Mouse (Mus musculus) neural tube, embryonic 10.5 days (tissue): ENCODE measurements at regions not wholly inside any gene's neighbourhood (a gene's known extent, or its start where the extent isn't known, plus 50 kb on each side); places are given as distances from the start of the nearest gene placed in this dataset.

Experiments used
- DNase-seq: peaks from one replicate; pipeline ENCODE4 v3.0.0-alpha.2; 2017; ENCODE audit warnings: low spot score; ENCODE audit errors: extremely low spot score

DNA sequence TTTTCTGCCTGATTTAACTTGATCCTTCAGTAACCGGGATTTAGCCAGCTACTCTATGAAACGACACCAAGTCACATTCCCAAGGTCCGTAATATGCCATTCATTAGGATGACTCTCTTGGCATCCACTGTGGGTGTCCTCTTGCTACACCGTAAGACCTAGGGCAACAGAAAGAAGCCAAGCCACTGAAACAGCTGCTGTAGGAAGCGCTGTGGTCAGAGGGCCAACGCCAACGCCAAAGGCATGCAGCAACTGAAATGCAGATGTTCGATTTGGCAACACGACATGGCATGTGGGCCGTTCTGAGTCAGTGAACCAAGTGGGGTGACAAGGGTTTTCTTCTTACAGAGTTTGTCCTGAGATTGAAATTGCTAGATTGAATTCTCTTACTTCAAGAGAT is 527.9 kb upstream of the Mpdz start:
- DNase-seq = no peak

DNA sequence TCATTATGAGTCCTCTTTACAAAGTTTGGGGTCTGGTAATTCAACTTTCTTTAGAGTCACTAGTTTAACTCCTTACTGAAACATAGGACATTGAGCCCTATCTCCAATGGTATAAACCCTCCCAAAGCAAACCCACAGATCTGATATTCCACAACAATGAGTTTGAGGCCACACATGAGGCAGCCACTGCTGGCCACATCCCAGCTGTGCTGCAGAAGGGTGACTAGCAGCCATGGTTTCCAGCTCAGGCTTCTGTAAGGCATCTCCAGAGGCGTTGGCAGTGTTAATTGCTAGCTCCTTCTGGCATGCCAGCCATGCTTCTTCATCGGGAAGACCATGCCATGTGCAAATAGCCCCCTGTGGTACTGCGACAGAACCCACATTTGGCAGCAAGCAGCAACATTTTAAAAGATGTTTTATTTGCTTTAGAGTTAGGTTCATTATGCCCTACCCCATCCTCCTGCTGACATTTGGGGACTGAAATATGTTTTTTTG is 527.1 kb upstream of the Mpdz start:
- DNase-seq = no peak

DNA sequence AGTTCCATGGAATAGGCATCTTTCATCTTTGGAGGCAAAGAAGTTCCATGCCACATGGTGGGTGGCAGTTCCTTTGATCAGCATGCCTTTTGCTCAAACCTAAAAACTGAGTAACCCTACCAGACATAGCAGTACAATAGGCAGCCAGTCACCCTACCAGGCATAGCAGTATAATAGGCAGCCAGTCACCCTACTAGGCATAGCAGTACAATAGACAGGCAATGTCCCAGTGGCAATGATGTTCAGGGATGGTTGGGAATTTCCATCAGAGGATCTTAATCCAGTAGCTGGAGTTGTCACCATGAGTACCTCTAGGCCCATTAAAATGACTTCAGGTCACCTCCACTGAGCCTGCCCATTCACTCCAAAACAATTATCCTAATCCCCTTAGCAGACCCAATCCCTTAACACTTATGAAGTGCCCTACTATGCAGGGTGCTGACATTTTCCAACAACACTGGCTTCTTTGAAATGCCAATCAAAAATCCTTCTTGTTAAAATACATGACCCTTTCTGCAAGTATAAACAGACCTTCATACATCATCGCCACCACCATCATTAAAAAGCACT is 523.5 kb upstream of the Mpdz start:
- no peak for DNase-seq

DNA sequence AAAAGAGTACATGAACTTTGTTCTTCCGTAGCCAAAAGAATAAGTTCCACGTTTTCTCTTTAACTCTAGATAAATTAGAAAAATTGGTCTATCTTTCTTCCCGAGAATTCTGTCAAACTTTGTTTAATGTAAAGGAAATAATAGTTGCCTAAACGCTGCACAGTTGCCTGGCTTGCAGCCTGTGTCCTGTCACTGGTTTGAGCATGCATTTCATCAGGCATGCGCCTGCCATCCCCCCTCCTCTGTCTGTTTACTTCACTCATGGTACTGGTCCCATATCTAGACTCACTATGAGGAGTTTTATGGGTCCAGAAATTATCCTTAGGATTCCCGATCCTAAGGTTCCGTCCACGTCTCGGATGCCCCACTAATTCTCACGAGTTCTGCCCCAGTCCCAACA is 520.5 kb upstream of the Mpdz start:
- no peak for DNase-seq

DNA sequence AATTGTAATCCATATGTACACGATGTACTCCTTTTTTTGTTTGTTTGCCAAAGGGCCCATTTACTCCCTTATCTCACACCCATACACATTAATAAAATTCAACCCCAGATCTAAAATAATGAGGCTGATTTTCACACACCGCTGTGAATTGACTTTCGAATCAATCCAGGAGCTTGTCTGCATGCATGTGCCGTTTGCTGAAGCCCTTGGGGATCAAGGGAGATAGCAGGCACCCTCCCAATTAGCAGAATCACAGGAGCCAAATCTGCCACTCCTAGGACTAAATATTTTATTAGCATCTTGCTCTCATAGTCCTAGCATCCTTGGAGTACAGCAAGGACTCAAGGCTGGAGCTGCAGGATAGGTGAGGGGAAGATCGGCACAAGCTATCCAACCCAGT is 520.0 kb upstream of the Mpdz start:
- DNase-seq = no peak

DNA sequence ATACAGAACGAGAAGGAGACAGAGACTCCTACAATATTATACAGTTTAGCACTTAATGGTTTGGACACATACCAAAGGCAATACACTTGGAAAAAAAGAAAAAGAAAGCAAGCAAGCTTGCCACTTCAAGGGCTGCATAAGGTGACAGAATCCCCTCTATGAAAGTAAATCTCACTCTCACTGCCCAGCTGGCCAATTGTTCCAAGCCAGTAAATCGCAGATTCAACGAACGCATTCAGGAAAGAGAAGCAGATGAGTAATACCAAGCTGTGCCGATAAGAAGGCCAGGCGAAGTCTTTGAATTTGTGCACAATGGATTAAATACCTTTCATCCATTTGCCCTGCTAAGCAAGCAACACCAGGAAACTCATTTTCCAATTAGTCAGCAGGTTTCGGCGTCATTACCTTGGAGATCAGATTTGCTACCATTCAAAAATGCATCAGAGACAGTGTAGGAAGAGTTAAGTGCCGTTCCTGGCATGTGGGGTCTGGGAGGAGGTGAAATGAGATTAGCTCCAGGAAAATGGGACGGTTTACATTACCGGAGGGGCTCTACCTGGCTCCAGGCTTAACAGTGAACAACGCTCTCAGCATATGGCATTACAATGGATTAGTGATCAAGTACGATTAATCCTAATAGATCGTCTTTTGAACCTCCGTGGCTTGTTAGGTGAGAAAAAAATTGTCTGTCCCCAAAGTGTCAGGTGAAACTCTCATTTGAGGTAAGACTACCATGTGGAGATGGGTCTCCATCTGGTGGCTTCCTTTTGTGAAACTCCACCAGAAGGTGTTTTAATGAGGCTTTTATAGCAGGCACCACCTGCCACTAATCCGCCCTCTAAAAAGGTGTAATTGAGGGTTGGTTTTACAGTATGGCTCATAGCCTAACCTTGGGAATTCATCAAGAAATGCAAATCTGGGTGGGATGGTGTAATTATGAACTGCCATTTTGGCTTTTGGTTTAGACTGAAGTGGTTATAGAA is 518.2 kb upstream of the Mpdz start:
- DNase-seq = no peak

DNA sequence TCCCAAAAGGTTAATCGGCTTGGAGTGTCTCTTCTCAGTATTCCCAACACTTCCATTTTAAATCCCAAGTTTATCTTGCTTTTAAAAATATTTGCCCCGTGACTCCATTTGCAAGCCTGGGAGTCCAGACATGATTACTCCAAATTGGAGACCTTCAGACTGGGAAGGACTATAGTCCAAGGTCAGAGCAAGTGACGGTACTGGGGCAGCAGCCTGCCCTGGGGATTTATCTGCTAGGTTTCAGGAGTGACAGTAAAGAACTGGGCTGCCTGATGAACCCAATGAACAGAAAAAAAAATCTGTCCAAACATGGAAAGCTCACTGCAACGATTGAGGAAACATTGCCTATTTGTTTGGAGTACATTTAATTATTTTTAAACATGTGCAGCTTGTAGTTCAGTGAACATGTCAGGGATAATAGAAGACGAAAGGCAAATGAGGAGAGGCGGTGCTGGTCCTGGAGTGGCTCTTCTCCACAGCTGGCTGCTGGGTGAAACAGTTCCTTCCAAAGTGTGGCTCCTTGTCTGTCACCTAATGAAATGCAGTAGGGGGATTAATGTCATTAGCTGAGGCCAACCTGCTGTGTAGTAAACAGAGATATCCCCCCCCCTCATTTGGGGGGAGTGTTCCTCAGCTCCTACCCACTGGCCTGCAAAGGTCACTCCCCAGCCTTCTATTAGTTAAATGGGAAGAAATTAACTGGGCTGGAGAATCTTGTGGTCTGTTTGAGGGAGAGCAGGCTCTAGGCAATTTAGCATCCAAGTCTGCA is 514.5 kb upstream of the Mpdz start:
- no peak for DNase-seq

DNA sequence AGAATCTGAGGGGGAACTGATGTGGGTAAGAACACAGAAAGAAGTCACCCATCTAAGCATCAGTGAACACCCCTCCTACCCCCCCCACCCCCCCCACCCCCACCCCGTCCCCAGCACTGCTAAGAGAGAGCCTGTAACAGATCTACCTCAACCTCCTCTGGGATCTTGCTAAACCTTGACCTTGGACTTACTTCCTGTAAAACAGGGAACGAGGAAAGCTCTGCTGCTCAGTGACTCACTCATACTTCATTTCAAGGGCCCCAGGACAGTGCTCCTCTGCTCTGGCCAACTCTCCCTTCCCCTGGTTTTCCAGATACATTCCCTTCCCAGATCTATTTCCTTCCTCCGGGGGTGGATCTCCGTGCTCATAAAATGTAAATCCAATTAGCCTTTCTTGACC is 510.4 kb upstream of the Mpdz start:
- DNase-seq = no peak

DNA sequence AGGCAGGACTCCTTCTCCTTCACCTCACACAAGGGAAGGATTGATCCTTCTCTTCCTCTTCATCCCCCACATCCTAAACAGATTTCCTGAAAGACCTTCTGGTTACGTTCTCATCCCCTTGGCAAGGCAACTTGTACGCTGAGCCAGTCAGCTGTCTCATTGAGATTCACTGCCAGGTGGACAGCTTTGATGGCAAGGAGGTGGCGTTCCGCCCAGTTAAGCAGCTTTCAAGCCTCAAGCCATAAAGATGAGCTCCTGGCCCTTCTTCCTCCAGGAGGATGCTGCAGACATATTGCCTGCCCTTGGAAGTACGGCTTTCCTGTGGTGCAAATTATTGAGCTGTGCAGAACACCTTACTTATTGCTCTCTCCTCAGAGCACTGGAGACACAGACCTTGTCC is 494.8 kb upstream of the Mpdz start:
- DNase-seq = no peak

DNA sequence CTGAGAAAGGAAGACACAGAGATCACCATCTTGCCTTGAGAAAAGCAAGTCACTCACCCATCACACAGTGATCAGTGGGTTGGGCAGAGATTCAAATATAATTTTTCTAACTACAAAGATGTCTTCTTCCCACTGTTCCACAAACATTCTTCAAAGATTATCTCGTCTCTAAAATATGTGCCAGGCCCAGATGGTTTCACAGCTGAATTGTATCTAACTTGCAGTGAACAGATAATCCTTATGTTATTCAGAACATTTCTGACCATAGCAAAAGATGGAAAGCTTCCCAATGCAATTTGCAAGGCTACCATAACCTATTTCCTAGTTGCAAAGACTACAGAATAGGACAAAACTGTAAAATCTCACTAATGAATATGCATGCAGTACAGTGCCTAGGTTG is 488.3 kb upstream of the Mpdz start:
- DNase-seq = no peak

DNA sequence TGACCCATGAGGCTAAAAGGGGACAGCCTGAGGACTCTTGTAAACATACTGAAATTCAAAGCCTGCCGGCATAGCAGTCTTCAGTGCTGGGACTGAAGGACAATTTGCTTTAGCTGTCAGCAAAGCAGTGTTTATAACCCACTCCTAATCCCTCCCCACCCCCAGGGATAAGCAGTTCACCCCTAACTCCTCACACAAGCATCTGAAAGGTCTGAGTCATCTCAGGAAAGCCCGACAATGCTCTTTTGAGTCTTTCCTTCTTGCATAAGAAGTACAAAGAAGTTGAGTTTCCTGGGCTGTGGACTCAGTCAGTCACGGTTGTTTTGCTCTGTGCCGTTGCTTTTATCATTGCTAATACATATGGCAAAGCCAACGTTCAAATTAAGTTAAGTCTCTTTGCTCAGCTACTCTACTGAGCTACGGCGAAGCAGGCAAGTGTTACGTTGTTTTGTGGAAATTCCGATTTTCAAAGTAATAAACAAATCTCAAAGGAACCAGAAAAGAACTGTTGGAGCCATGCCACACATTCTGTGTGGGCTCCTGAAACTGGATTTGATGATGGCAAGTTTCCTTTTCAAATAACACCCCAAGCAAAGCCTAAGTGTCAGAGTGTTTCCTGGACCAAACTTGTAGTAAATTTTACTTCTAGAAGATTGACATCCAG is 486.1 kb upstream of the Mpdz start:
- DNase-seq = no peak

DNA sequence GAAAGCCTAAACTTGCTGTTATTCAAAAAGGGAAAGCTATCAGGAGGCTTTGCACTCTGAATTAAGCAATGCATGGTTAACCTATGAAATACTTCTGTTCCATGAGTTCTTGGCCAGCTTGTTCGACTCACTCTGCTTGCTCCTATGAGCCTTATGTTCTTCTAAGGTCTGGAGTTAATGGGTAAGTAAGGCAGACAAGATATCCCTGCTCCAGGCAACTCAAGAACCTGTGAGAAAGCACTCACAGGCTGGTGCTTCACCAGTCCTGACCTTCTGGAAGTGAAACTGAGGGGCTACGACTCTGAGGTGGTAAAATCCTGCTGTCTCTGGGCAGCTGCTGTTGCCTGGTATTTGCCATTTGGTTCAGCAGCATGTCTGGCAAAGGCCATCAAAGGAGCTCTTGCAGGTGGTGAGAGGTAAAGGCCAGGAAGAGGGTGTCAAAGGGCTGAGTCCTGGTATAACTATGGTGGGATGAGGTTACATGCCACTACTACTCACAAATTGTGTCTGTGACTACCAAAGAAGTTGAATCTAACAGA is 484.6 kb upstream of the Mpdz start:
- DNase-seq = no peak

DNA sequence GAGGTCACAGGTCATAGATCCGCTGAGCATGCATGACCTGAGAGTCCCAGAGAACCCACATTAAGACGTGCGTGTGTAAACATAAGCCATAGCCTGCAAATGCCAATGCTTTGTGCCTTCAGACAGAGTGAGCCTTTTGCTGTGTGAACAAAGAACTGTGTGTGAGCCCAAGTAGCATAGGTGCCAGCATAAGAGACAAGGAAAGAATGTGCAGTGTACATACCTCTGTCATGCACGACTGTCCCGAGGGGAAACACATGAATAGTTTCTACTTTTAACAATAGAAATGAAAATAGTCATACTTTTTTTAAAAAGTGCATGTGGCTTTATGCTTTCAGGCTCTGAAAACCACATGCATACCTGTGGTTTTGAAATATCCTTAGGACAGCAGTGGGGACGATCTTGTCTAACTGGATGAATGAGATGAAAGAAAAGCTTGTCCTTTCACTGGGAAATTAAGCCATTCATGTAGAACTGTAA is 484.1 kb upstream of the Mpdz start:
- DNase-seq = no peak

DNA sequence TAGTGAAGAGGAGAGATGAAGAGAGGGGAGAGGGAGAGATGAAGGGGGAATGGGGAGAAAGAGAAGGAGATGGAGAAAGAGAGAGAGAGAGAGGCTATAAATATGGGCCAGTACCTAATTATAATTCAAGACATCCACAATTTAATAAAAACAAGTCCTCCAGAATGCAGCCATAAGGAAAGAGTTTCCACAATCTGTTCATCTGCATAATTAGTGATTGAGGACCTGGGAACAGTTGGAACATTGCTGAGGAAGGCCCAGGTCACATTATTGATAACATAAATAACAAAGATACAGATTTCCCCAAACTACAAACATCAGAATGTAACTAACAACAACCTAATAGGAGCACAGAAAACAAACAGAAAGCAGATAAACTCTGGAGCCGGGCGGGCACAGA is 483.0 kb upstream of the Mpdz start:
- no peak for DNase-seq

DNA sequence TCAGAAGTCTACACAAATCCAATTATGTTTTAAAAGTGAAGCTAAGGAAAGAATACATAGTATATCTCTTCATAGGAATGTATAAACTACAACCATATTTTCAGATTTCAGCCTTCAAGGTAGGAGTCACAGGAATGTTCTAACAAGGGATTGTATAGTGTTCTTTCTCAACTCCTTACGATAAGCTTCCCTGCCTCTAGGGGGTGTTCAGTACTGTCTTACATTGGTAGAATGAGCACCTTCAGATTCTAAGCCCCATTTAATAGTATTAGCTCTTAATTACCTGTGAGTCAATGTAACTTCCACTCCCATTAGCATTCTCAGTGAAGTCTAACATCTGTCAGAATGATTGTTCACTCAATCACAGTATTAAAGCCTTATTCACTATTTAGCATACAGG is 481.5 kb upstream of the Mpdz start:
- DNase-seq = no peak

DNA sequence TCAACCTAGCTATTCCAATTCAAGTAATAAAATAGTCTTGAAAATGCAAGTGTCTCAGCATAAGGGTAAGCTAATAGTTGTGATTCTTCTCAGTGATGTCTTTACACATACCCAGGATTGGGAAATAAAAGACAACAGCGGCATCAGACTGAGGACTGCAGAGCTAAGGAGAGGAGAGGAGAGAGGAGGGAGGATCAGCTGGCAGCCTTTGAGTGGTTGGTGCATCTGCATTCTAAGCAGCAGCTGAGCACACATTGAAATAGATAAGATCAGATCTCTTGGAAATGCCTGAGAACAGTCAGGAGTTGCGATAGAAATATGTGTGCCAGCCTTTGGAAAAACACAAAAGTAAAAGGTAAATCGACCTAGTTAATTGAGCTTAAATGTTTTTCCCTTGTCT is 480.3 kb upstream of the Mpdz start:
- no peak for DNase-seq

DNA sequence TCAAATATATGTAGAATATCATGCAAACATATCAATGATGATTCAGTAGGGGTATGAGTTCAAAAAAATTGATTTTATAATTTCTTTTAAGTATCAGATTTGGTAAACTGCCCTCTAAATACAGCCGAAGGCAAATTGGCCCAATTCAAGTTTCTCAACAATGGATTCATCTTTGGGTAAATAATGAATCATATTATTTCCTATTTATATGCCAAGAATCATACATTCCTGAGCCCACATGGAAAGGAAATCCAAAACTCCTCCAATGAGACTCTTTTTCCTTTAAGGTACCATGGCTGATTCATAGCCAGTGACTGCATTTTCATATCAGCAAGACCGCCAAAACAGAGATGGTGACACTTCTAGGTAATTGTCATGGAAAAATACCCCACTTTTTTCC is 472.4 kb upstream of the Mpdz start:
- no peak for DNase-seq

DNA sequence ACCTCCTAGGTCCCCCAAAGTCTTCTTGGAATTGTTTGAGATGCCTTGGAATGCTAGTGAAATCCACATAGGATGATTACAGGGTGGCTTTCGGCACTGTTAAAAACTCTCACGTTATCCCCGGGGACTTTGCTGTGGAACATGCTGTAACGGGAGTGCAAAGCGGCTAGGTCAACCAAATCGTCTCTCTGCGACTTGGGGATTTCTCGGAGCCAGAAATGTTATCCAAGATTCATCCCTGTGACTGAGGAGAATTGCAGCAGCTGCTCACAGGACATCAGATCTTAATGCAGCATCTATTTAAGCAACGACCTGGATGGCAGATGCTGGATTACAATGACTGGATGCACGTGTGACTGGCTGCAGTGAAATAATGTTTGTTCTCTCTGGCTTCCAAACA is 470.7 kb upstream of the Mpdz start:
- DNase-seq = no peak

DNA sequence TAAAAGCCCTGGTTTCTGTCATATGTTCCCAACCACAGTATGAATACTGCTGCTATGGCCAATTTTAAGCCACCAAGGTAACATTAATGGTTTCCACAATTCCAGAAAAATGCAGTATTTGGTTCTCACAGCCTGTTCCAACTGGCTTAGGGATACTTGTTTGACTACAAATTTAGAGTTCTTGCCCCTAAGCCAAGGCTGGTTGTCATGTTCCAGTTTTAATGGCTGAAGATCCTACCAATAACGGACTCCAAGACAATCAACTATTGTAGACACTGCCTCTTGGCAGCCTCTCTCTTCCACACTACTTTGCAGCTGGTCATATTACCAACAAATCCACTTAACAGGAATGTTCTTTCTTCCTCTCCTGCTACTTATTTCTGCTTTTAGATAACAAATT is 470.0 kb upstream of the Mpdz start:
- DNase-seq = no peak

DNA sequence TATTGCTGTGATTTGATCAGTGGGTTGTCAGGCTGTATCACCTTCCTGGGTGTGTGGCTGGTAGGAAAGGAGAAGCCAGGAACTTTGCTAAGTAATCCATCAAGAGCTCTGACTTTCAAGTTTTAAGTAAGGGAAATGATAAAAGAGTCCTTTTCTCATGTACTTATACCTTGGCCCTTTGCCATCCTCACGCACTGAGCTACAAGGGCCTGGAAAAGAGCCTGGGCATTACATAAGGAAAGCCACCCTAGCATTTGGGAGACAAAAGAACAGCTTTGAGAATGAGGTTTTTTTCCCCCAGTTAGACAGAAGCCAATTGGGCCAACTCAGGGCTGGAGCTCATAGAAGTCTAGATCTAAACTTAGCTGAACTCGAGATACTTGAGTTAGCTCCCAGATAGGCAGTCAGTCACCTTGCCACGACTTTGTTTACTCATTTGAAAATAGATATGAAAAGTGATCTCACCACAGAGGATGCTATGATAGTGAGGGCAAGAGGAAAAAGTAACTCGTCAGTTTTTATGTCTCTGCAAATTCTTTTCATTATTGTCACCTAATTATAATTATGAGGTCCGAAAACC is 457.4 kb upstream of the Mpdz start:
- no peak for DNase-seq

DNA sequence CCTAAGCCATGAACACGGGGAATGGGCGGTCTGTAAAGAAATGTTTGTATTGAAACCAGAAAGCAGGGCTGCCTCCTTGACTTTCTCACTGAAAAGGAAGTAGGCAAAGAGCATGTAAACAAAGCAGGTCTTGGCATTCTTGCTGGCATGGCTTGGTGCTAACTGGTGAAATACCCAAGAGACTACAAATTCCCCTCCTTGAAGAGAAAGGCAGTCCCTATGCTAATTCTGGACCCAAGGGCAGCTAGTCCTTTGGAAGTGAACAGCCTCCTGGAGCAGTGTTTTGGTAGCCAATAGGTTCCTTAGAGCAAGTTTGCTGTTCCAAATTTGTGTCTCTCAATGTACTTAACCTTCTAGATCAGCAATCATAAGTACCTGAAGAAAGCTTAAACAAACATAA is 456.0 kb upstream of the Mpdz start:
- no peak for DNase-seq
